Mouse (Mus musculus) C2C12 (cell line): ENCODE data around the gene Tacc2. TPM values are rescaled to one million over a fixed set of nuclear protein-coding genes. Genes with fewer than 3 reads are reported as not detected.

Source experiments
- H3K27me3 ChIP-seq: one replicate; pipeline ENCODE4 v1.6.1; 2011; ENCODE audit not compliant: control insufficient read depth, insufficient read depth, insufficient read length
- H3K36me3 ChIP-seq: one replicate; pipeline ENCODE4 v1.6.1; 2011; ENCODE audit not compliant: control insufficient read depth, insufficient read depth
- H3K4me3 ChIP-seq: one replicate; pipeline ENCODE4 v1.5.1; 2011; ENCODE audit warnings: mild to moderate bottlenecking, control low read depth; ENCODE audit not compliant: poor library complexity, insufficient read depth, severe bottlenecking
- H3K79me2 ChIP-seq: one replicate; pipeline ENCODE4 v1.6.1; 2011; ENCODE audit not compliant: control insufficient read depth, insufficient read depth
- H3K79me3 ChIP-seq: one replicate; pipeline ENCODE4 v1.6.1; 2011; ENCODE audit warnings: low read depth, control low read depth
- H3ac ChIP-seq: one replicate; pipeline ENCODE3; 2011; ENCODE audit warnings: low read depth; ENCODE audit not compliant: control insufficient read depth, insufficient read length
- CEBPB ChIP-seq: IDR thresholded peaks from one replicate; pipeline ENCODE4 v1.6.1; 2011; ENCODE audit warnings: low read depth, mild to moderate bottlenecking, control low read depth, moderate library complexity
- CTCF ChIP-seq: IDR thresholded peaks from one replicate; pipeline ENCODE4 v1.5.1; 2011; ENCODE audit not compliant: control insufficient read depth, insufficient read depth, insufficient read length
- FOSL1 ChIP-seq: IDR thresholded peaks from one replicate; pipeline ENCODE4 v1.8.0; 2011; ENCODE audit warnings: mild to moderate bottlenecking, low read length; ENCODE audit not compliant: poor library complexity, insufficient read depth, severe bottlenecking
- MAX ChIP-seq: IDR thresholded peaks from one replicate; pipeline ENCODE4 v1.6.1; 2011; ENCODE audit warnings: mild to moderate bottlenecking, control low read depth
- MYOD1 ChIP-seq: IDR thresholded peaks from one replicate; pipeline ENCODE4 v1.6.1; 2011; ENCODE audit warnings: low read depth; ENCODE audit not compliant: control insufficient read depth, insufficient read length
- MYOG ChIP-seq: IDR thresholded peaks from one replicate; pipeline ENCODE4 v1.6.1; 2011; ENCODE audit not compliant: control insufficient read depth, insufficient read length; ENCODE audit errors: extremely low read depth
- USF1 ChIP-seq: IDR thresholded peaks from one replicate; pipeline ENCODE4 v1.6.1; 2011; ENCODE audit warnings: low read depth, mild to moderate bottlenecking, control low read depth, moderate library complexity
- polyA plus RNA-seq: library from polyadenylated mRNA; unstranded; fragments of >200 nt; fragmentation: generic; extraction: Trizol; gene quantifications from one replicate; pipeline ENCODE4 v1.2.1, GENCODE M21; 2012; ENCODE audit warnings: missing spikeins

Gene Tacc2
- polyA plus RNA-seq, 1 experiment, result 44.8 TPM

DNA sequence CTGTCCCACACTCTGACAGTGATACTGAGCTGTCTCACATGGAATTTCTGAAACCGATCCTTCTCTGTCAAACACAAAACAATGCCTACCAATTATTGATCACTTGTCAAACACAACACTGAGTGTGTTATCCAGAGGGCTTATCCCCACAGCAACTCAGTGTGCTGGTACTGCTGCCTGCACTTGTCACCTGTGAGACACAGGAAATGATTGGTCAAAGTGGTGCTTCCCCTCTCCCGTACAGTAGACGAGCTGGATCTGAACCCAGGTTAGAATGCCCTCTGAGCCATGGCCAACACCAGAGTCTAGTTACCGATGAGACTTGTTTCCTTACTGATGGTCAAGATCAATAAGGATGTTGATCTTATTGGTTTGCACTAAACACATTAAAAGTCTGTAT is 224.6 kb downstream of the Tacc2 start:
- Histone ChIP-seq H3K36me3 (no peaks in the 10 kb centered on the region), H3ac (no peak overlapping the region), H3K27me3 (no peaks in the 10 kb centered on the region), H3K4me3 (no peak overlapping the region), H3K79me2 (no peaks in the 10 kb centered on the region), H3K79me3 (no peaks in the 10 kb centered on the region)
- TF ChIP-seq USF1 (no peak), MYOD1 (no peak), MYOG (no peak), CTCF (no peak)

DNA sequence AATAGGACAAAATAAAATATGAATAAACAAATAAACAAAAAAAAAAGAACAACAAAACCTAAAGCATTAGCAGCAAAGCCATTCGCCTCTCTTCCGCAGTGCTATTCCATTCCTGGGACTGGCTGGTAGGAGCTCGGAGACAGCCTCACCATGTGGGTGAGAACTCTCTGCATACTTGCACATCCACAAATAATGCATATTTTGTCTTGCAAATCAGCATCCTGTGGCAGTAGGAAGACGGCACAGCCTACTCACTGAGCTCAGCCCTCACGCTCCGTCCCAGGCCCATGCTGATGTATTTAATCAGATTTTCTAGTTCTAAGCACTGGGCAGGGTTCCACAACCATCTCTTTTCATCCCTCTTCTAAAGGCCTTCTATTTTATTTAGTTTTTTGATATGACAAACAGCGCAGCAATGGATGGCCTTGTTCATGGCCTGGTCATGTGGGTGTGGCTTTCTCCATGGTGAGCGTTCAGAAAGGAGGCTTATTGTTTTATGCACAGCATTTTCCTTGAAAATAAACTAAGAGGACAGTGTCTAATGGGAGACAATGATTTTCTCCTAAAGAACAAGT is 226.1 kb downstream of the Tacc2 start:
- Histone ChIP-seq H3K79me2 (no peaks in the 10 kb centered on the region), H3K79me3 (no peaks in the 10 kb centered on the region), H3K4me3 (no peak overlapping the region), H3K27me3 (no peaks in the 10 kb centered on the region), H3ac (no peak overlapping the region), H3K36me3 (no peaks in the 10 kb centered on the region)
- TF ChIP-seq USF1, result no peak
- TF ChIP-seq CTCF, result no peak
- no peak for TF ChIP-seq FOSL1
- TF ChIP-seq MYOG, result no peak
- no peak for TF ChIP-seq MAX
- TF ChIP-seq MYOD1, result no peak
- TF ChIP-seq CEBPB, result no peak

DNA sequence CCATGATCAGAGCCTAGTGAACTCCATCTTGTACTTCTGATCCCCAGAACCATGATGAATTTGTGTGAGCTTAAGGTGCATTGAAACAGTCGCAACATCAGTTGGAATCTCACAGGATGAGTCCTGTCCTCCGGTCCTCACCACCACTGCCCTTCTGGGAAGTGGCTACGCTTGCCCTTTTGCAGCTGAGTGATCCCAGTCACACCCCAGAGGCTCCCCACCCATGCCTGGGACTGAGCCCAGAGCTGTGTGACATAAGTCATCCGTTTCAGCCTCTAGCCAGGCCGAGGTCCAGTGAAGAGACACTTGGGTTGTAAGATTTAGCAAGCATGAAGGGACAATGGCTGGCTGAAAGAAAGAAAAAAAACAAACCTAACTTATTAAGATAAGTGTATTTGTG is 227.8 kb downstream of the Tacc2 start:
- Histone ChIP-seq H3K79me2 (no peaks in the 10 kb centered on the region), H3K36me3 (no peaks in the 10 kb centered on the region), H3K79me3 (no peaks in the 10 kb centered on the region), H3K27me3 (no peaks in the 10 kb centered on the region), H3ac (no peak overlapping the region), H3K4me3 (no peak overlapping the region)
- no peak for TF ChIP-seq MAX
- no peak for TF ChIP-seq MYOG
- TF ChIP-seq CEBPB, result no peak
- no peak for TF ChIP-seq MYOD1
- TF ChIP-seq USF1, result no peak
- no peak for TF ChIP-seq CTCF
- no peak for TF ChIP-seq FOSL1

DNA sequence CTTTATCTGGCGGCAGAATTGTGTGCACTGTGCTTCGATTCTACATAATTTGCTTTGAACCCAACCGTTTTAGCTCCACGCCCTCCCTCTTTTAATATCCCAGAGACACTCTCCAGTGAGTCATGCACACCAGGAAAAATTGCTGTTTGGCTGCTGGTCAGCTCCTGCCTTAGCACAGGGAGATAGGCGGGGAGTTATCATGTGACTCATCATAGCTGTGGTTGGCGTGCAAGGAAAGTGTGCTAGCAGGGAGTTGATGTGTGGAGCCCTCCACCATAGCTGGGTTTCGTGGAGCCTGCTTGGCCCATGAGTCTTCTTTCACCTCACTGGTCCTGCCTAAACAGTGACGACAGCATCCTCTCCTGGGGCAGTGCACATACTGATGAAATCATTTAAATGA is 230.5 kb downstream of the Tacc2 start:
- no peak overlapping the region for H3ac ChIP-seq

DNA sequence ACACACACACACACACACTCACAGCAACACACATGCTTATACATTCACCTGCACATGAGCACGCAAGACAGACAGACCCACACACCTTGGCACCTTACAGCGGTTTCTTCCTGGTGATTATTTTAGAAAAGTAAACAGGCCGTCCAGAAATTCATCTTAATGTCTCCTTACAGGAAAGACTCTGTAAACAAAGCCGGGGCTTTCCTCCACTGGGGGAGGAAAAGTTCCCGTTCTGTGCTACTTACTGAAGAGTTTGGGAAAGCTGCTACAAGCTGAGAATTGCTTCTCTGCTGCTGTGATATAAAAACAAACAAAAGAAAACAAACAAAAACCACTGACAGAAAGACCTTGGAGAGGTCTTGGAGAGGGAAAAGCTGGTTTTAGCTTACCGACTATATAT is 231.5 kb downstream of the Tacc2 start:
- H3K79me2 ChIP-seq, result no peaks in the 10 kb centered on the region
- TF ChIP-seq MAX (no peak), CTCF (no peak)
- H3K36me3 ChIP-seq, result no peaks in the 10 kb centered on the region
- H3ac ChIP-seq, result no peak overlapping the region
- no peaks in the 10 kb centered on the region for H3K79me3 ChIP-seq
- H3K4me3 ChIP-seq, result no peak overlapping the region
- H3K27me3 ChIP-seq, result no peaks in the 10 kb centered on the region

More for the DNA sequence above, 230.5 kb downstream of the Tacc2 start:
- Histone ChIP-seq H3K36me3 (no peaks in the 10 kb centered on the region), H3K79me2 (no peaks in the 10 kb centered on the region), H3K79me3 (no peaks in the 10 kb centered on the region), H3K4me3 (no peak overlapping the region), H3K27me3 (no peaks in the 10 kb centered on the region)
- peak; percentile 78 for TF ChIP-seq USF1
- TF ChIP-seq MYOD1, result no peak
- peak; percentile 82 for TF ChIP-seq FOSL1
- TF ChIP-seq MAX, result peak; percentile 74
- no peak for TF ChIP-seq MYOG
- TF ChIP-seq CTCF, result no peak
- no peak for TF ChIP-seq CEBPB

DNA sequence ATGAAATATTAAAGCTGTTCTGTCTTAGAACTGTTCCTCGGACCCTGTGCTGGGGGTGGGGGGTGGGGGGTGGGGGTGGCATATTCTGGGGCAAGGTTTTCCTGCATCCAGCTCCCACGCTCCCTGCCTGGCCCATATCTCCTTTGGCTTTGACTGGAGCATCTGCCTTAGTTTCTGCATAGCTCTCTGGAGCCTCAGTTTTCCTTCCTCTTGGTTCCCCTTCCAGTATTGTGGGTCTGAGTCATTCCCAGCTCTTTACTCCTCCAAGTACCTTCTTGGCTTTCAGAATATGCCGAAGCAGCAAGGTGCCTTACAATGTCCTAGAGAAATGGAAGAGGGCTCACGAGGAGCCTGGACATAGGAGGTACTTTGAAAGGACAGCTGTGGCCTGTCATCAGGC is 233.0 kb downstream of the Tacc2 start:
- Histone ChIP-seq H3K4me3 (no peak overlapping the region), H3ac (no peak overlapping the region), H3K79me3 (no peaks in the 10 kb centered on the region), H3K27me3 (no peaks in the 10 kb centered on the region), H3K79me2 (no peaks in the 10 kb centered on the region), H3K36me3 (no peaks in the 10 kb centered on the region)
- TF ChIP-seq MYOD1, result no peak
- no peak for TF ChIP-seq MYOG
- TF ChIP-seq USF1, result no peak
- no peak for TF ChIP-seq MAX
- TF ChIP-seq CTCF, result no peak
- TF ChIP-seq FOSL1, result no peak
- no peak for TF ChIP-seq CEBPB
